Mouse (Mus musculus): ENCODE results near the gene Mast3.

Mast3 gene

GRCm38 (mm10) chr8:70804481-70805206 lies at the start of gene Mast3:
Mast3 (minus strand) TSS chr8:70805054.
- DNase-seq (ENCODE audit: low spot score), result peak; percentile 91

DNA sequence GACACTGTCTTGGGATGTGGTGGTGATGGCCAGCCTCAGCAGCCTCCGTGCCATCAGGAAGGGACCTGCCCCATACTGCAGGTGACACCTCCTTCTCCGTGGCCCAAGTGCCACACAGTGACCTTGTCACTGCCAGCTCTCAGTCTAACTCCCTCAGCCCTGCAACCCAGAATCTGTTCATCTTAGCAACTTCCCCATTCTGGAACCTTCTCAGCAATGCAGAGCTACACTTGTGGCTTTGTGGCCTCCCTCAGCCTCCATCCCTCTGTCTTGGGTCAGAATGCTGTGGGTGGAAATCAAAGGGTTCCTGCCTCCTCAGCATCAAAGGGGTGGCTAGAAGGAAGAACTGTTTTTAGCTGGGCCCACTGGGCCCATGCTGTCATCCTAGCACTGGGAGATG lies 49.0 kb upstream of the Mast3 start:
- DNase-seq (ENCODE audit: low spot score), result no peak

- DNase-seq (ENCODE audit: low spot score), result no peak
Measured at GRCm38 (mm10) chr8:70852595-70853231, 47.9 kb upstream of the Mast3 start.

- DNase-seq (ENCODE audit: low spot score), result no peak
Measured at GRCm38 (mm10) chr8:70851837-70852236, 47.0 kb upstream of the Mast3 start.

DNA sequence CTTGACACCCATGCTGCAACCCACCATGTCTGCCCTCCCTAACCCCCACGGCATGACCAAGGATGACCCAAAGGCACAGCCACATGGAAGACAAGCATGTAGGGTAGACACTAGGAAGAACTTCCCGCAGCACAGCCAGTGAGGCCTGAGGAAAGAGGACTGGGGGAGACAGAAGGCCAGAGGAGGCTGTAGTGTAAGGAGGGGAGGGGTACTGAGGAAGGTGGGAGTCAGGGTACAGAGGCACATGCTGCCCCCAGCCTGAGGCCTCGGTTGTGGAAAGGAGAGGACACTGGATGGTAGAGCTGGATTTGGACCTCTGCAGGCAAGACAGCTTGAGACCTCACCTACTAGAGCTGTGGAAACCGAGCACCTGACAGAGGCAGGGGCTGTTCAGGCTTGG lies 46.1 kb upstream of the Mast3 start:
- no peak for DNase-seq (ENCODE audit: low spot score)

GRCm38 (mm10) chr8:70850132-70850845 lies 45.4 kb upstream of the Mast3 start:
- no peak for DNase-seq (ENCODE audit: low spot score)

DNA sequence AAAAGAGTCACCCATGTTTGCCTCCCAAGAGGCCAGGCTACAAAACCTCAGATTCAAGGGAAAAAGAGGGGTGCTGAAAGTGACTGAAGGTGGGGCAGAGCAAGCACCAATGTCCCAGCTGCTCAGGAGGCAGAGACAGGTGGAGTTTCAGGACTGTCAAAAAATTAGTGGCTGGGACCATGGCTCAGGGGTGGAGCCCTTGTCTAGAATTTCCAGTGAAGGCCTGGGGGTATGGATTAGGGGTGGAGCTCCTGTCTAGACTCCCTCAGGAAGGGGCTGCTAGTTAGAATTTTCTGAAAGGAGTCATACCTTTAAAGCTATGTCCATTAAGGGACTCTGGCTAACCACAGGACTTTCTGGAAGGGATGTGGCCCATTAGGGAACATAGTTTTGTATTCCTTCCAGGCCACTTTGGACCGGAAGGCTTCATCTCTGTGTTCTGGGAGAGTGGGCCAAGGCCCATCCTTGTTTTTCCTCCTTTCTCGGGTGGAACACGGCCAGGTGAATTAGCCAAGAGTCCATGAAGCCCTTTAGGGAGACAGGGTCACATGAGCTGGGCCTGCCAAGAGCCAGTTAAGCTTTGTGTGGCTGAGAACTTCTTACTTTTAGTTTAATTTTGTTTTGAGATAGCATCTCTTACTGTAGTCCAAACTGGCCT lies 44.6 kb upstream of the Mast3 start:
- DNase-seq (ENCODE audit: low spot score), result no peak

GRCm38 (mm10) chr8:70846371-70847154 lies 41.7 kb upstream of the Mast3 start:
- no peak for DNase-seq (ENCODE audit: low spot score)

- DNase-seq (ENCODE audit: low spot score), result no peak
Measured at GRCm38 (mm10) chr8:70845108-70845507, 40.3 kb upstream of the Mast3 start.

- peak; percentile 93 for DNase-seq (ENCODE audit: low spot score)
Measured at GRCm38 (mm10) chr8:70844523-70844922, 39.7 kb upstream of the Mast3 start.

GRCm38 (mm10) chr8:70843941-70844340 lies 39.1 kb upstream of the Mast3 start:
- no peak for DNase-seq (ENCODE audit: low spot score)

DNA sequence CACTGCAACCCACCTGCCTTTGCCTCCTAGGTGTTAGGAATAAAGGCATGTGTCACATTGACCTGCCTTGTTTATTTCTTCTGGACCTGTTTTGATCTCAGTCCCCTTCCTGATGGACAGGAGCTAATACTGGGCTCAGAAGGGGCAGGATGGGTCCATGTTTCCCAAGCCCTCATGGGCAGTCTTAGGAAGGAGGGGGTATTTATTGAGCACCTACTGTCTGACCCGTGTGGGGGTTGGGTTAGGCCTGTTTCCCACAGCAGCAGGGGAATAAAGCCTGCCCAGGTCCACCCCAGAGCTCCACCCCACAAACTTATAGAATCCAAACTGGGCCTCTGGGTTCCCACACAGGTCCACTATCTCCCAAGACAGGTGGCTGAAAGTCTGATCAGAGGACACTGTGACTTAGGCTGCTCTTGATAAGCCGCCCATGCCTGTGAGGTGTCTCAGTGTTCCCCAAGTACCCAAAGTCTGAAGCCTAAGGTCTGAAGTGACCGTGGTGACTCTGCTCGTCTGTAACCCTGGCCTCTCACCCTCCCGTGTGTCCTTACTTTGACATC lies 38.4 kb upstream of the Mast3 start:
- no peak for DNase-seq (ENCODE audit: low spot score)

GRCm38 (mm10) chr8:70842484-70842883 lies 37.6 kb upstream of the Mast3 start:
- no peak for DNase-seq (ENCODE audit: low spot score)

DNA sequence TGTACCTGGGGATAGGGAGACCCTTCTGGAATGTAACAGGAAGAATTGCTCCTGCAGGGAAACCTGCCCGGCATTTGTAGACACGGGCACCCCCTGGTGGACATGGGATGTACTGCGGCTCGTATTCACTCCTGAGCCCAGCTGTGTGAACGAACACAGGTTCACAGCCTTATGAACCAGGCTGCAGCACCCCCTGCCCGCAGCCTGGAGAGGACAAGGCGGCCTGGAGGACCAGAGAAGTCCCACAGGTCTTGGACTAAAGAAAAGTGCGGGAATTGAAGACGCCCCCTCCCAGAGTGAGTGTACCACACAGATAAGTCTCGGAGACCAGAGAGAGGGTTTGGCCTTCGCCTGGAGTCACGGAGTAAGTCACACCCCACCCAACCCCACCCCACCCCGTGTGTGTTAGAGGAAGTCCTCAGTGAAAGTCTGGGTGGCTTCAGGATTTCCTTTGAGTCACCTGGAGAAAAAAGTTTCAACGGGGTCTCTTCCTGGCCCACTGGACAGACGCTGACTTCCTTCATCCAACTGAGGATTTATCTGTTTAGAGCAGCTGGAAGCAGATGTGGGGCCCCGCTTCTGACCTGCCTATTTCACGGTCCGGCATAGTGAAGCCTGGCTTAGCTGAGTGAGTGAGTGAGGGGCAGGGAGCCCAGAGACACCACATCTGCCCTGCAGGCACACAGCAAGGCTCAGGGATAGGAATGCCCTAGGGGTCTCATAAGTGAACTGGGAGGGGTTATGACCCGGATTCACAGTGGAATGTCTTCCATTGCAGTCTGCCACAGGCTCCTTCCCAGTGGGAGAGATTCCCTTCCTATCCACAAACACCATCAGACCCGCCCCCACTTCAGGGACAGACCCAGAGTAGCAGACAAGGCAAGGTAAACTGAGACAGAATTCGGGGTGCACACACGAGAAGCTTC lies 36.6 kb upstream of the Mast3 start:
- peak; percentile 89 for DNase-seq (ENCODE audit: low spot score)

- no peak for DNase-seq (ENCODE audit: low spot score)
Measured at GRCm38 (mm10) chr8:70840590-70840989, 35.7 kb upstream of the Mast3 start.

DNA sequence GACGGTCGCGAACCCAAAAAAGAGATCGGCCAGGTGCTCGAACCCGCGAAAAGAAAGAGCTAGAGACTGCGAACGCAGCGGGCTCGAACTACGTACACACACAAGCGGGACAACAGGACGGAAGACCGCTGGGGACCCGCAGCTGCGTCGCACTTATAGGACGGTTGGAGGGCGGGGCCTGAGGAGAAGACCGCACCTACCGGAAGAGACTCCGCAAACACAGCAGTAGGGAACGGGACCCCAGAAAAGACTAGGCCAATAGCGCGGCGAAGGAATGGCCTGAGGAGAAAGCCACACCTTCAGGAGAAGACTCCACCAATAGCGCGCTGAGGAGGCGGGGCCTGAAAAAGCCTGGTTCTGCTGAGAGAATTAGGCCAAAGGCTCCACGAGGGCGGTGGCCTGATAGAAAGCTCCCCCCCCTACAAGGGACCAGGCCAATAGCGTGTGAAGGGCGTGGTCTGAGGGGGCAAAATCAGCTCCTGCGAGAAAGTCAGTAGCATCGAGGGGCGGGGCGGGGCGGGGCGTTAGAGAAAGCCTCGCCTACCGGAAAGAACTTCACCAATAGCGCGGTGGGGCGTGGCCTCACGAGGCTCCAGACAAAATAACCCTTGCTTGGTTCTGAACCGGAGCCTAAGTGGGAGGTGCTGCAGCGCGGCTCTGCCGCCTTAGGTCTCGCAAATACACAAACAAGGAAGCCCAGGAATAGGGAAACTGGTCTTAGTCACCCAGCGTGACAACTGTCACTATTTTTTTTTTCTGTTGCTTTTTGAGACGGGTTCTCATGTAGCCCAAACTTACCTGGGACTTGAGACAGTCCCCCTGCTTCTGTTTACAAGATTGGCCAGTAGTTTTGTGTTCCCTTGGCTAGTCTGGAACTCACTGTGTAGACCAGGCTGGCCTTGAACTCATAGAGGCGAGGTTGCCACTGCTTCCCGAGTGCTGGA lies 34.8 kb upstream of the Mast3 start, which contains the start of gene Arrdc2:
Gene Arrdc2 (minus strand): TSS at position 313 of the 944 bp plus-strand sequence.
- DNase-seq (ENCODE audit: low spot score), result peak; percentile 99

- peak; percentile 51 for DNase-seq (ENCODE audit: low spot score)
Measured at GRCm38 (mm10) chr8:70838654-70839407, 34.0 kb upstream of the Mast3 start.

GRCm38 (mm10) chr8:70836666-70837065 lies 31.8 kb upstream of the Mast3 start:
- no peak for DNase-seq (ENCODE audit: low spot score)

Data from embryo, embryonic 10 days (tissue).